Mouse (Mus musculus) ES-E14 (cell line): Measurements from ENCODE around the gene Olfr1016. TPM values are rescaled to one million over a fixed set of nuclear protein-coding genes. Genes with fewer than 3 reads are reported as not detected.

Experiments
- DNase-seq: peaks from one replicate; pipeline ENCODE4 v3.0.0-alpha.2; 2013; ENCODE audit warnings: low read depth, low spot score
- H3K27ac ChIP-seq: 2 replicates; pipeline ENCODE4 v1.5.1; 2012; ENCODE audit warnings: low read depth, mild to moderate bottlenecking, low read length, moderate library complexity, mixed read lengths; ENCODE audit not compliant: poor library complexity, insufficient read depth, severe bottlenecking
- H3K36me3 ChIP-seq: 2 replicates; pipeline ENCODE4 v1.6.1; 2012; ENCODE audit warnings: mild to moderate bottlenecking, low read length, moderate library complexity, mixed read lengths; ENCODE audit not compliant: control insufficient read depth, poor library complexity, insufficient read depth, severe bottlenecking
- H3K4me1 ChIP-seq, 2 experiments: fragments of 150-350 bp in 1 of 2; sonication (generic) in 1 of 2; 2 replicates each; pipeline ENCODE4 v1.6.1; 2012; ENCODE audit warnings: low read length in 2 of 2, mild to moderate bottlenecking in 1 of 2, mixed read lengths in 1 of 2; ENCODE audit not compliant: control insufficient read depth in 2 of 2, insufficient read depth in 2 of 2, poor library complexity in 1 of 2
- H3K4me3 ChIP-seq, 2 experiments: fragments of 150-350 bp in 1 of 2; sonication (generic) in 1 of 2; 2 replicates each; pipeline ENCODE4 v1.5.1; 2012; ENCODE audit warnings: low read length in 2 of 2, low read depth in 1 of 2, mild to moderate bottlenecking in 1 of 2, mixed read lengths in 1 of 2; ENCODE audit not compliant: insufficient read depth in 1 of 2, poor library complexity in 1 of 2, severe bottlenecking in 1 of 2
- H3K9ac ChIP-seq: 2 replicates; pipeline ENCODE4 v1.6.1; 2012; ENCODE audit warnings: low read depth, mild to moderate bottlenecking, low read length, mixed read lengths; ENCODE audit not compliant: poor library complexity, insufficient read depth, severe bottlenecking
- H3K9me3 ChIP-seq: fragments of 150-350 bp; sonication (generic); 2 replicates; pipeline ENCODE4 v1.6.1; 2012; ENCODE audit warnings: low read depth, mild to moderate bottlenecking, low read length; ENCODE audit not compliant: control insufficient read depth, insufficient read depth
- CHD2 ChIP-seq: IDR thresholded peaks from 2 replicates; pipeline ENCODE4 v1.6.1; 2014; ENCODE audit warnings: mild to moderate bottlenecking, low read depth, low read length, inconsistent platforms
- HCFC1 ChIP-seq: IDR thresholded peaks from 2 replicates; pipeline ENCODE4 v1.6.1; 2012; ENCODE audit warnings: low read length, inconsistent platforms, borderline replicate concordance; ENCODE audit not compliant: insufficient read depth
- MAFK ChIP-seq: IDR thresholded peaks from 2 replicates; pipeline ENCODE4 v1.6.1; 2014; ENCODE audit warnings: mild to moderate bottlenecking, low read depth, low read length, inconsistent platforms; ENCODE audit not compliant: insufficient read depth
- ZC3H11A ChIP-seq: IDR thresholded peaks from 2 replicates; pipeline ENCODE4 v1.6.1; 2012; ENCODE audit warnings: low read depth, mild to moderate bottlenecking, inconsistent platforms, low read length, borderline replicate concordance
- ZNF384 ChIP-seq: IDR thresholded peaks from 2 replicates; pipeline ENCODE4 v1.6.1; 2012; ENCODE audit warnings: low read depth, low read length, inconsistent platforms
- in situ Hi-C, 2 experiments: fragments of 600-800 bp; cut with MboI; formaldehyde crosslinking; loops; one replicate each; pipeline ENCODE4 v1.15.1; 2025; ENCODE audit warnings: low sequenced_read_pairs in 2 of 2, inconsistent platforms in 1 of 2; ENCODE audit not compliant: unreplicated experiment in 2 of 2
- total RNA-seq: library from RNA; depleted of rRNA; stranded (reverse); fragments of 300-350 nt; gene quantifications from 2 replicates; pipeline ENCODE4 v1.2.3, GENCODE M21; 2012; rRNA removed

Gene Olfr1016
- total RNA-seq, 1 experiment: not detected

DNA sequence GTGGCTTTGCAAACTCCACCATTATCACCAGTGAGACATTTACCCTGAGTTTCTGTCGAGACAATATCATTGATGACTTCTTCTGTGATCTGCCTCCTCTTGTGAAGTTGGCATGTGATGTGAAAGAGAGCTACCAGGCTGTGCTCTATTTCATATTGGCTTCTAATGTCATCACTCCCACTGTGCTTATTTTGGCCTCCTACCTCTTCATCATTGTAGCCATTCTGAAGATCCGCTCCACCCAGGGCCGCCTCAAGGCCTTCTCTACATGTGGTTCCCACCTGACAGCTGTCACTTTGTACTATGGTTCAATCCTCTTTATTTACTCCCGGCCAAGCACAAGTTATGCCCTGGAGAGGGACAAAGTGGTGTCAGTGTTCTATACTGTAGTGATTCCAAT, 48.5 kb downstream of the Olfr1016 start:
- no peak for DNase-seq
- in situ Hi-C loops: no loop called here

More for the DNA sequence above, 48.5 kb downstream of the Olfr1016 start:
- H3K4me1 ChIP-seq: no peaks in the 10 kb centered on the region
- H3K9me3 ChIP-seq: no peaks in the 10 kb centered on the region
- H3K27ac ChIP-seq: no peak overlapping the region
- no peak overlapping the region for H3K4me3 ChIP-seq
- no peak for TF ChIP-seq MAFK
- no peak for TF ChIP-seq ZC3H11A
- no peak for TF ChIP-seq CHD2
- no peak for TF ChIP-seq ZNF384
- TF ChIP-seq HCFC1: no peak
- no peaks in the 10 kb centered on the region for H3K36me3 ChIP-seq
- no peak overlapping the region for H3K9ac ChIP-seq

Other genes starting within 250 kb of the Olfr1016 start
- not detected in 2 replicates for gene Olfr996, start 223.3 kb downstream of the Olfr1016 start, total RNA-seq
- gene Olfr998, start 213.6 kb downstream of the Olfr1016 start, total RNA-seq: not detected in 2 replicates
- not detected in 2 replicates for gene Olfr1000, start 190.6 kb downstream of the Olfr1016 start, total RNA-seq
- not detected in 2 replicates for gene Olfr1002, start 151.8 kb downstream of the Olfr1016 start, total RNA-seq
- not detected in 2 replicates for gene Olfr154, start 138.1 kb downstream of the Olfr1016 start, total RNA-seq
- gene Olfr1006, start 123.8 kb downstream of the Olfr1016 start, total RNA-seq: not detected in 2 replicates
- gene Olfr1008, start 113.1 kb downstream of the Olfr1016 start, total RNA-seq: not detected in 2 replicates
- not detected in 2 replicates for gene Olfr1009, start 87.1 kb downstream of the Olfr1016 start, total RNA-seq
- not detected in 2 replicates for gene Olfr1012, start 39.8 kb downstream of the Olfr1016 start, total RNA-seq
- not detected in 2 replicates for gene Olfr1013, start 35.4 kb downstream of the Olfr1016 start, total RNA-seq
- not detected in 2 replicates for gene Olfr1014, start 29.8 kb downstream of the Olfr1016 start, total RNA-seq
- gene Olfr1015, start 20.5 kb downstream of the Olfr1016 start, total RNA-seq: not detected in 2 replicates
- not detected in 2 replicates for gene Olfr1018, start 15.9 kb upstream of the Olfr1016 start, total RNA-seq
- gene Olfr1019, start 42.9 kb upstream of the Olfr1016 start, total RNA-seq: not detected in 2 replicates
- not detected in 2 replicates for gene Olfr1020, start 44.5 kb upstream of the Olfr1016 start, total RNA-seq
- not detected in 2 replicates for gene Olfr1022, start 66.0 kb upstream of the Olfr1016 start, total RNA-seq
- not detected in 2 replicates for gene Olfr1023, start 83.1 kb upstream of the Olfr1016 start, total RNA-seq
- gene Olfr1024, start 102.5 kb upstream of the Olfr1016 start, total RNA-seq: not detected in 2 replicates
- not detected in 2 replicates for gene Olfr1025-ps1, start 112.6 kb upstream of the Olfr1016 start, total RNA-seq
- not detected in 2 replicates for gene Olfr1026, start 119.0 kb upstream of the Olfr1016 start, total RNA-seq
- not detected in 2 replicates for gene Olfr1028, start 147.9 kb upstream of the Olfr1016 start, total RNA-seq
- gene Olfr1029, start 171.4 kb upstream of the Olfr1016 start, total RNA-seq: not detected in 2 replicates
- not detected in 2 replicates for gene Olfr1030, start 176.7 kb upstream of the Olfr1016 start, total RNA-seq
- gene Olfr1031, start 187.8 kb upstream of the Olfr1016 start, total RNA-seq: not detected in 2 replicates
- gene Olfr1032, start 203.0 kb upstream of the Olfr1016 start, total RNA-seq: not detected in 2 replicates
- not detected in 2 replicates for gene Olfr1033, start 218.1 kb upstream of the Olfr1016 start, total RNA-seq
- gene Olfr1034, start 243.3 kb upstream of the Olfr1016 start, total RNA-seq: not detected in 2 replicates